In genomic region chr7:88430692-88431084, GRCm38 (mm10) we compare ENCODE assay signal across 8 mouse cellular contexts. TPM values are rescaled to one million over a fixed set of nuclear protein-coding genes. Genes with fewer than 3 reads are reported as not detected.
DNase-seq lines count a peak whose midpoint lies in the region; ATAC-seq and TF ChIP-seq lines count a peak whose summit lies in the region.

No protein-coding gene starts in this region.

- no peaks in the 10 kb centered on the region for H3K36me3 ChIP-seq in embryonic facial prominence, embryonic 15.5 days
- H3K36me3 ChIP-seq in limb, embryonic 12.5 days = no peaks in the 10 kb centered on the region
- H3K36me3 ChIP-seq in neural tube, embryonic 12.5 days = no peaks in the 10 kb centered on the region

- no peak for TF ChIP-seq CTCF in layer of hippocampus, adult 2 months (conservative IDR thresholded peaks at IDR 0.05)

- peak overlapping the region; percentile 88 for H3K4me2 ChIP-seq in embryonic facial prominence, embryonic 15.5 days (replicated peaks)
- H3K4me2 ChIP-seq in limb, embryonic 12.5 days = peak overlapping the region; percentile 89
- H3K4me2 ChIP-seq in neural tube, embryonic 12.5 days (replicated peaks) = peak overlapping the region; percentile 95

- H3K27me3 ChIP-seq in embryonic facial prominence, embryonic 15.5 days = no peaks in the 10 kb centered on the region
- H3K27me3 ChIP-seq in limb, embryonic 12.5 days = peaks cover 11% of the 10 kb centered on the region
- H3K27me3 ChIP-seq in neural tube, embryonic 12.5 days (replicated peaks) = 0 out of 2 replicates have a peak, but pooled peaks cover 2% of the 10 kb centered on the region

- no peak for ATAC-seq in embryonic facial prominence, embryonic 15.5 days (ENCODE audit: insufficient number of reproducible peaks, low FRiP score, low TSS enrichment, low read depth)
- ATAC-seq in limb, embryonic 12.5 days (ENCODE audit: insufficient number of reproducible peaks, insufficient read depth, low FRiP score, low TSS enrichment, low read depth) = no peak
- ATAC-seq in neural tube, embryonic 12.5 days (ENCODE audit: low FRiP score, low read depth) = no peak

- DNase-seq in layer of hippocampus, adult 2 months (ENCODE audit: low spot score in 2 of 2) = no peak
- no peak for DNase-seq in layer of hippocampus, postnatal 36 days
- DNase-seq in layer of hippocampus, adult 11-12 months (ENCODE audit: low spot score) = no peak
- no peak for DNase-seq in T-cell, adult 2 months (ENCODE audit: low spot score)
- no peak for DNase-seq in left cerebral cortex, adult 9 months (ENCODE audit: low spot score in 2 of 2)

- H3K9ac ChIP-seq in embryonic facial prominence, embryonic 15.5 days = peak overlapping the region; percentile 48
- H3K9ac ChIP-seq in limb, embryonic 12.5 days (replicated peaks) = peak overlapping the region; percentile 53
- H3K9ac ChIP-seq in neural tube, embryonic 12.5 days = no peak overlapping the region

- no peak overlapping the region for H3K27ac ChIP-seq in layer of hippocampus, adult 2 months
- peak overlapping the region; percentile 60 for H3K27ac ChIP-seq in embryonic facial prominence, embryonic 15.5 days (replicated peaks)
- H3K27ac ChIP-seq in limb, embryonic 12.5 days = no peak overlapping the region
- no peak overlapping the region for H3K27ac ChIP-seq in neural tube, embryonic 12.5 days

- H3K9me3 ChIP-seq in embryonic facial prominence, embryonic 15.5 days (replicated peaks) = no peaks in the 10 kb centered on the region
- no peaks in the 10 kb centered on the region for H3K9me3 ChIP-seq in limb, embryonic 12.5 days
- no peaks in the 10 kb centered on the region for H3K9me3 ChIP-seq in neural tube, embryonic 12.5 days

- H3K4me1 ChIP-seq in embryonic facial prominence, embryonic 15.5 days = 0 out of 2 replicates have a peak, but pooled peaks cover 3% of the 10 kb centered on the region
- H3K4me1 ChIP-seq in limb, embryonic 12.5 days (replicated peaks) = no peaks in the 10 kb centered on the region
- H3K4me1 ChIP-seq in neural tube, embryonic 12.5 days = peaks cover 4% of the 10 kb centered on the region; the same call in 1 of the 2 replicates

- H3K4me3 ChIP-seq in layer of hippocampus, adult 2 months = peak overlapping the region; percentile 66
- H3K4me3 ChIP-seq in embryonic facial prominence, embryonic 15.5 days (replicated peaks) = peak overlapping the region; percentile 60
- peak overlapping the region; percentile 54 for H3K4me3 ChIP-seq in limb, embryonic 12.5 days (replicated peaks)
- peak overlapping the region; percentile 47 for H3K4me3 ChIP-seq in neural tube, embryonic 12.5 days

- 6% methylated on average over 13 of the region's 13 CpGs for WGBS in embryonic facial prominence, embryonic 15.5 days
- 6% methylated on average over 13 of the region's 13 CpGs for WGBS in limb, embryonic 12.5 days
- WGBS in neural tube, embryonic 12.5 days = 5% methylated on average over 13 of the region's 13 CpGs

RNA-seq across cellular contexts. Expression of gene Rab38, which starts 0.6 kb away (rescaled TPM):
- 1 to 10 TPM; 1.5 to 2.0 TPM for total RNA-seq in layer of hippocampus, adult 2 months (2021)
- 1 to 10 TPM; 1.4 to 2.4 TPM for total RNA-seq in layer of hippocampus, postnatal 36 days (2021)
- 42.5 and 46.8 TPM in 2 replicates for polyA plus RNA-seq in embryonic facial prominence, embryonic 15.5 days (2015; fragmentation: Nextera tagmentation; extraction: Ambion mirVana)
- polyA plus RNA-seq in limb, embryonic 12.5 days (2016; fragmentation: Nextera tagmentation; extraction: Ambion mirVana) = 7.7 and 9.5 TPM in 2 replicates
- 2.2 and 2.4 TPM in 2 replicates for polyA plus RNA-seq in neural tube, embryonic 12.5 days (2016; fragmentation: Nextera tagmentation; extraction: Ambion mirVana)
